Mouse (Mus musculus) CH12F3 (cell line): ENCODE data around the gene Arl6ip4.

Experiments
- in situ Hi-C: fragments of 300-500 bp; cut with MboI; formaldehyde crosslinking; loops from 2 replicates; pipeline ENCODE4 v1.14.3; 2020; ENCODE audit warnings: low sequenced_read_pairs

The Arl6ip4 gene

GRCm38 (mm10) chr5:124115990-124116845 is at the start of gene Arl6ip4:
Gene Arl6ip4, plus strand, starts transcription at chr5:124116089.
- in situ Hi-C loops, result no loop called here

GRCm38 (mm10) chr5:124069657-124070056 is 46.2 kb upstream of the Arl6ip4 start:
- in situ Hi-C loops, result no loop called here

DNA sequence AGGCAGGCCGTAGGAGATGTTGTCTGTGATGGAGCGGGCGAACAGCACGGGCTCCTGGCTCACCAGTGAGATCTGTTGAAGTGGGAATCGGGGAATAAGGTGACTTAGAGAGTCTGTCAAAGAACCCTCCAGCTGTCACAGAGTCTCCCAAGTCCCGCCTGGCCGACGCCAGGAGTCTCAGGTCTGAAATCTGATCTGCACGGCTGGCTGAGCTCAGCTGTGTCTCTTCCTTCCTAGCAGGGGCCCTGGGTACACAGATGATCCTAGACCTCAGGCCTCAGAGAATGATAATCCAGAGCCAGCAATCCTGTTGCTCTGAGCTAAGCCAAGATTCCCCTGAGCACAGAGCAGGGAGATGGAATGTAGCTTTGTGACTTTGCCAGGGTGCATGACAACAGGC is 42.2 kb upstream of the Arl6ip4 start:
- in situ Hi-C loops, result no loop called here

DNA sequence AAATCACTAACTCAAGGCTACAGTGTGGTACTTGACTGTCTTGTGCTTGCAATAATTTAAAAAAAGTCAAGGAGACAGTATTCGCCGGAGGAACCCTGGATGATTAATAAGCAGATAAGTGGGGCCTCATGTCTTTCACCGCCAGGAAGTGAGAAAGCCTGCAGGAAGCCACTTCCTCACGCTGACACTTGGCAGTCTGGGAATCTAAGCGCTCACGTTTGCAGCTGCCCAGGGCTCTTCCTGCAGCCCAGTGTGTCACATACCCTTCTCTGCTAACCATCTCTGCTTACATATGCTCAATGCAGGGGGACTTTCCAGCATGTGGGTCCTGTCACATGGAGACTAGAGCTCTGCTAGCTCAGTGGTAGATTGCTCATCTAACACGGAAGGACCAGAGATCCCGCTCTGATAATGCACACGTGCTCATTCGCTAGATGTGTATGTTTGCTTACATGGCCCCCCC is 41.0 kb upstream of the Arl6ip4 start:
- in situ Hi-C loops, result loop anchor here (25.0 kb wide), 1 partner anchor 263 kb away; no protein-coding TSS in a partner anchor

DNA sequence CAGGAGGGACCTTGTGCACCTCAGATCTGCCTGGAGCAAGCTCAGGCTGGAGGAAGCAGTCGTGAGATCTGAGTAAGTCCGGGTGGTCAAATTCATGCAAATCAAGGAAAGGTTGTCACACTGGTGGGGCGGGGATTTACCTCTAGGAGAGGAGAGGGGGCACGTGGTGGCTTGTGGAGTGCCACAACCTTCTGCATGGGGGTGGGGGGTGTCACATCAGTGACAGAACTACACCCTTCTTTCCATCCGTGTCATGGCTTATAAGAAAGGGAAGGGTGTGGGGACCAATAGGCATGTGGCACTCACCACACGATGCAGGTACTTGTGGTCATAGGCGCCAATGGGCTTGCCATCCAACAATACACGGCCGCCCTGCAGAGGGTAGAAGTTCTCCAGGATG is 40.2 kb upstream of the Arl6ip4 start:
- in situ Hi-C loops, result loop anchor here (25.0 kb wide), 1 partner anchor 263 kb away; no protein-coding TSS in a partner anchor

DNA sequence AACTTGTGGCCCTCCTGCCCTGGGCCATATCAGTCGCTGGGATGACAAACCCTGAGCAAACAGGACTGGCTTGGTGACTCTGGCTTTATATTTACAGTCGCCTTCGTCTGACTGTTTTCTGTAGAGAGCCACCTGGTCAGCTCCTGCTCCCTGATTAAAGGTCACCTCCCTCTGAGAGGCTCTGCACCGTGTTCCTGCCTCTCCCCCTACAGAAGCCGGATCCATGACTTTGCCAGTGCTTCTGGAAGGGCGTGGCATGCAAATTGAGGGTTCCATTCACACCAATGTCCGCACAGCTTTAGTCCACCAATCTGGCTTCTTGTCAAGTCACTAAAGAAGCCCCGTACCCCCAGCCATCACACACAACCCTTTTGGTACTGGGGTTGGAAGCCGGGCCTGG is 39.3 kb upstream of the Arl6ip4 start:
- in situ Hi-C loops, result loop anchor here (25.0 kb wide), 1 partner anchor 264 kb away; no protein-coding TSS in a partner anchor

DNA sequence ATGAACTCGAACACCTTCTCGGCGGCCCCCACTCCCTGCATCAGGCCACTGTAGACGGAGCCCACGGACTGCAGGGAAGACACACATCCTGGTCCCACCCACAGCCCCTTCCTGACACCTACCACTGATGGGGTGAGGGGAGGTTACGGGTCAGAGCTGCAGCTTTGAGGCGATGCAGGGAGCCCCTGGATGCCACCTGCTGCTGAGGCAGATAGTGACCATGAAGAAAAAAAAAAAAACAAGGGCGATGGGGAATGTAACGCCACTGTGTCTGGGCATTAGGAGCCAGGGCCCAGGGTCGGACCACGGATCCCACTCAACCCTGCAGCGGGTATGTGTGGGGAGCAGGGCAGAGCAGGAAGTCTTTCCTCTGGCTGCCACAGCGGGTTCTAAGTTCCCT is 38.6 kb upstream of the Arl6ip4 start:
- in situ Hi-C loops, result loop anchor here (25.0 kb wide), 1 partner anchor 265 kb away; no protein-coding TSS in a partner anchor

- in situ Hi-C loops, result loop anchor here (25.0 kb wide), 1 partner anchor 266 kb away; no protein-coding TSS in a partner anchor
Measured at GRCm38 (mm10) chr5:124077856-124078460, 37.9 kb upstream of the Arl6ip4 start.

- in situ Hi-C loops, result loop anchor here (25.0 kb wide), 1 partner anchor 267 kb away; no protein-coding TSS in a partner anchor
Measured at GRCm38 (mm10) chr5:124078794-124079416, 37.0 kb upstream of the Arl6ip4 start.

DNA sequence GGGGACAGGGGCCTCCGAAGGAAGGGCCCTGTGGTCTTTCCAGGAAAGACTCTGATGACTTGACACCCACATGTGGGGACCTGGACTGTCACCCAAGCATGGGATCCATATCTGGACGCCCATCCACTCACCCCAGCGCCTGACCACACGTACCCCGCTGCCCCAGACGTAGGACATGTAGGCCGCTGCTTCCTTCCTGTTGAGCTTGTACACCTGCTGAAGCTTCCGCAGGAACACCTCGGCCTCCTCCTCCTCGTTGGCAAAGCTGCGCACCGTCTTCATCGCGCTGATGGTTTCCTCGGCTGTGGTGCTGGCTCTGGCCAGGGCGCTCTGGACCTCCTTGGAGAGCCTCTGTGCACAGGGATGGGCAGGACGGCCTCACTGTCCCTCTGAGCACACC is 36.0 kb upstream of the Arl6ip4 start:
- in situ Hi-C loops, result loop anchor here (5.0 to 25.0 kb wide), 2 partner anchors 78 to 268 kb away; no protein-coding TSS in a partner anchor

DNA sequence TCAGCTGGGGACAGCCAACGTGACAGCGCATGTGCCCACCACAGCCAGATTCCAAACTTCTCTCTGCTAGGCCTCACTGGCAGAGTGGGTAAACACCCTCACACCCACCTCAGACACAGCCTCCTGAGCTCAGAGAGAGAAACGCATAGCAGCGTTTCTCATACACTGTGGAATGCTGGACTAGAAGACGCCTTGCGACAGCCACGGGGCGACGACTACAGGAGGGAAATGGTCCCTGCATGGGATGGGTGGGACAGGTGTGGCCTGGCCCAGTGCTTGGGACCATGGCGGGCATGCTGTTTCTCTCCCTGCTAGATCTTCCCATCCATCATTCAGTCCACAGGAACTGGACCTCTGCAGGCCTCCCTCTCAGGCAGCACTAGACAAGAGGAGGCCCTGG is 33.4 kb upstream of the Arl6ip4 start:
- in situ Hi-C loops, result loop anchor here (5.0 to 25.0 kb wide), 2 partner anchors 80 to 270 kb away; no protein-coding TSS in a partner anchor

DNA sequence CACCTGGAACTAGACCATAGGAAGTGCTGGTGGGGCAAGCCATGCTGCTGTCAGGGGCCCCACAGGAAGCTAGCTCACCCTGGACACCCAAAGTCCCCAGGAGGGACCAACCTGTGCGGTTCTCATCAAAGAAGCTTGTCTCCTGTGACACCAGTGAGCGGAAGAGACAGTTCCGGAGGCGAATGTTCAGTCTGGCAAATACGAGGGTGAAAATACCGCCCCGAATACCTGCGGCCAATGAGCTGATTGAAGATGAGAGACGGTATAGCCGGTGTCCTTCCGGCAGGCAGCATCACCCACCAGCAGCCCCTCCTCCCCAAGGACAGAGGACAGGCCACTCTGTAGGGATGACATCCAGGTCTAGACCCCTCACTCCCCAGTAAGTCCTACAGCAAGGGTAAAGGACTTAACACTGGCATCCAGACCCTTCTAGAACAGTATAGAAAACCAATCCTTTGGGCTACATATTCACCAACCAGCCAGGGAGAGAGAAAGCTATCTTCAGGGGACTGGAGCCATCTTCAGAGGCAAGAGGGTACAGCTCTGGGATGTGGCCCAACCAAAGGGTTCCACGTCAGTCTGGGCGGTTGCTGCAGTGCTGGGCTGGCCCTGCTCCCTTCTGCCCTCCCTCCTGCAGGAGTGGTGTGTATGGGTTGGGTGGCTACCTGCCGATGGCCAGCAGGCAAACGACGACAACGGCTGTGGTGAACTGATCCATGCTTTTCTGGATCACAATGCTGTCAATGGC is 32.8 kb upstream of the Arl6ip4 start:
- in situ Hi-C loops, result loop anchor here (5.0 to 25.0 kb wide), 2 partner anchors 81 to 271 kb away; no protein-coding TSS in a partner anchor

DNA sequence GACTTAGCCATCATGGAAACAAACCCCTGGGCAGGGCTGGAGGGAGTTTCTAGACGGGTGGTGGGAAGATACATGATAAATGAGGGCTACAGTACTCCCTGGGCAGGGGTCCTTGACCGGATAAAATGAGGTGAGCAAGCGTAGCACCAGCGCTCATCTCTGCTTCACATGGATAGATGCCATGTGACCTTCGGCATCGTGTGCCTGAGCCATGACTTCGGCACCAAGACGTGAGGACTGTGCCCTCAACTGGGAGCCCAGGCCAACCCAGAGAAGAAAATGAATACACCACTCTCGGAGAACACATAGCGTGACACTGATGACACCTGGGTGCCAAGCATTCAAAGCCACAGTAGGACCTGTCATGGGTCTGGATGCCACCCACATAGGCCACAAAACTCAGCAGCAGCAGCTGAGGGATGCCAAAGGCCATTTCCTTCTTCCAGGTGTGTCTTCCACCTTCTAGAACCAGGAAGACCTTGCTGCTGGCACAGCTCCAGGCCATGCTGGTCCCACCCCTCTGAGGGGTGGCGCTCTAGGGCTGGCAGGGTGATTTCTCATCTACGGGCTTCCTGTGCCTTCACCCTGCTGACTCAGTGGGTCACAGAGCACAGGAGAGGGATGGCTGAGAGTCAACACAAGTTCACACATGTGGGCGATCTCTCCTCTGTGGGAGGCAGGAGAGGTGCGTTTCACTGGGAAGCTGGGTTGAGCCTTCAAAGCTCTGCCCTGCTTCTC is 31.9 kb upstream of the Arl6ip4 start:
- in situ Hi-C loops, result loop anchor here (5.0 to 25.0 kb wide), 2 partner anchors 82 to 272 kb away; no protein-coding TSS in a partner anchor

DNA sequence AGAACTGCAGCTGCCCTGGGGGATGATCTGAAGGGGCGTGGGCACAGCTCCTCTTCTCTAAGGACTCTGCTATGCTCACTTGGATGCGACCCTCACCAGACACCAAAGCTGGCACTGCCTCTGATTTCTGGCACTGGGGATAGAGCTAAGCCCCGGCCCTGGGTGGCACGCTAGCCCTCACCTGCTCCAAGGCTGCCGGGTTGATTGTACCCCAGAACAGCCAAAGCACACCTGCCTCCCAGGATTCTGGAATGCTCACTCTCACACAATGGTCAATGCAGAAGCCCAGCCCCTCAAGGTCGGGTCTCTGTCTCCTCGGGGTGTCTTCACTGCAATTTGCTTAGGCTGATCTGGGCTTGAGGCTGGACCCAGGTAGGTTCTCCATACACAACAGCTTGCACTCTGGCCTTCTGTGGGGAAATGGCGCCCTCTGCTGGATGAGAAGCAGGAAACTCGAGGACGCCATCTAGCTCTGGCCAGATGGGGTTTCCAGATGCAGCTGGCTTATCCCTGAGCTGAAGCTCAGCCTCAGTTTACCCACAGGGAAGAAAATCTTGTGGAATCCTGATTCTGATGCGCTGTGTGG is 31.2 kb upstream of the Arl6ip4 start:
- in situ Hi-C loops, result loop anchor here (5.0 to 25.0 kb wide), 2 partner anchors 82 to 272 kb away; no protein-coding TSS in a partner anchor

DNA sequence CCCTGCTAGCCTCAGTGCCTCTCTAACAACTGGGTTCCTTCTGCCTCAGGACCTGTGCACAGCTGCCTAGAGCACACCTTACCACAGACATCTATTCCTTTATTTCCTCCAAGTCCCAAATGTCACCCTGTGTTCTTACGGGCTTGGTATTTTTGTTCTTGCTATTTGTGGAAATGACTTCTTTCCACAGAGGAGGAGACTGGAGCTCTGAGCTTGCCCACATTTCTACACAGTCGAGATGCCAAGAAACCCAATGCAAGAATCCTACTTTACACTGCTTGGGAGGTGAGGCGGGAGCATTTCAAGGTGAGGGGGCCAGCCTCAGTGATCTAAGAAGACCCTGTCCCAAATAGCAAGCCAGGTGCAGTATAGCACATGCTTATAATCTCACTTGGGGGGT is 30.4 kb upstream of the Arl6ip4 start:
- in situ Hi-C loops, result loop anchor here (25.0 kb wide), 1 partner anchor 273 kb away; no protein-coding TSS in a partner anchor

DNA sequence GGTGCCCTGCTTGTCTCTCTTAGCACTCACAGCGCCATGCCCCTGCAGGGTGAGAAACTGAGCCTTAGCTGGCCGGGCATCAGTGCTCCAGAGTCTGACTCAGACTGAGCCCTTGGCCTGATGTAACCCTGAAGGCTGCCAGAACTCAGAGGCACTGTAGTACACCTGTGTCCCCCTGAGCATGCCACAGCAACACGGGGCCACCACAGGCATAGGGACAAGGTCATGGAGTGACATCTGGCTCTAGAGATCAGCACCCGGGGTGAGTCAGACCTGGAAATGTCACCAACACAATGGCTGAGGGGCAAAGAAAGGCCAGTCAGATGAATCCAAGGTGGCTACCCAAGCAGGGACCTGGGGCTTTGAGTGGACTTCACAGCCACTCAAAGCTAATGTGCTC is 29.0 kb upstream of the Arl6ip4 start:
- in situ Hi-C loops, result loop anchor here (25.0 kb wide), 1 partner anchor 275 kb away; no protein-coding TSS in a partner anchor

DNA sequence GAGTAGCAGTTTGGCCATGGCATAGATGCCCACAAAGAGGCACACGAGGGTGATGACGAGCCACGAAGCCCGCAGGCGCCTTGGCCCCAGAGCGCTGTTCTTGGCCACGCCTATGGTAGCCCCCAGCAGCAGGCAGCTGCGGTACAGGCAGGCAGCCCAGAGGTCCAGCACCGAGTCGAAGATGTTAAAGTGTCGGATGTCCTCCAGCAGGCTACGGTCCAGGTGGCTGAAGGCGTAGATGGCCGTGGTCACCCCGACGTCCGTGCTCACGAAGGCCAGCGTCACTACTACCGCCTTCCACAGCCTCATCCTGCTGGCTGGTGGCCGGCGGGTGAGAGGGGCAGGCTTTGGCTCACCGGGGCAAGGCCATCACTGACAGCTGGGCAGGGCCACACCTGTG is 26.0 kb upstream of the Arl6ip4 start:
- in situ Hi-C loops, result loop anchor here (25.0 kb wide), 1 partner anchor 278 kb away; no protein-coding TSS in a partner anchor

GRCm38 (mm10) chr5:124091951-124092406 is 23.9 kb upstream of the Arl6ip4 start:
- in situ Hi-C loops, result loop anchor here (25.0 kb wide), 1 partner anchor 280 kb away; no protein-coding TSS in a partner anchor
